Mouse (Mus musculus): ENCODE data around the gene Nde1. TPM values are rescaled to one million over a fixed set of nuclear protein-coding genes. Genes with fewer than 3 reads are reported as not detected.

The Nde1 gene
- polyA plus RNA-seq, 1 experiment from 2014 or later: 153 TPM

GRCm38 (mm10) chr16:14130796-14131195, 32.3 kb upstream of the Nde1 start:
- Histone ChIP-seq H3K27ac (ENCODE audit: low read depth, low read length) (no peak overlapping the region), H3K27me3 (ENCODE audit: control insufficient read depth, insufficient read depth, low read length) (no peaks in the 10 kb centered on the region), H3K36me3 (ENCODE audit: control insufficient read depth, insufficient read depth, low read length) (peaks cover 5% of the 10 kb centered on the region), H3K4me1 (ENCODE audit: control insufficient read depth, insufficient read depth, low read length) (no peaks in the 10 kb centered on the region), H3K9ac (ENCODE audit: low read length) (no peak overlapping the region), H3K9me3 (ENCODE audit: control insufficient read depth, low read length) (no peaks in the 10 kb centered on the region), H3K4me3 (ENCODE audit: low read depth, low read length) (no peak overlapping the region), H3K4me2 (ENCODE audit: low read depth) (no peak overlapping the region)
- WGBS: 95% methylated on average over 7 of the region's 7 CpGs
- DNase-seq (ENCODE audit: low spot score) (no peak), ATAC-seq (ENCODE audit: insufficient read depth, low FRiP score, low TSS enrichment) (no peak)

GRCm38 (mm10) chr16:14131376-14131775, 31.7 kb upstream of the Nde1 start:
- ATAC-seq (ENCODE audit: insufficient read depth, low FRiP score, low TSS enrichment) (no peak), DNase-seq (ENCODE audit: low spot score) (no peak)
- no peaks in the 10 kb centered on the region for H3K9me3 ChIP-seq (ENCODE audit: control insufficient read depth, low read length)
- H3K36me3 ChIP-seq (ENCODE audit: control insufficient read depth, insufficient read depth, low read length): peaks cover 5% of the 10 kb centered on the region
- no peak overlapping the region for H3K27ac ChIP-seq (ENCODE audit: low read depth, low read length)
- WGBS: 89% methylated on average over 3 of the region's 3 CpGs
- no peak overlapping the region for H3K4me2 ChIP-seq (ENCODE audit: low read depth)
- H3K4me3 ChIP-seq (ENCODE audit: low read depth, low read length): no peak overlapping the region
- no peak overlapping the region for H3K9ac ChIP-seq (ENCODE audit: low read length)
- no peaks in the 10 kb centered on the region for H3K27me3 ChIP-seq (ENCODE audit: control insufficient read depth, insufficient read depth, low read length)
- no peaks in the 10 kb centered on the region for H3K4me1 ChIP-seq (ENCODE audit: control insufficient read depth, insufficient read depth, low read length)

- 87% methylated on average over 5 of the region's 5 CpGs for WGBS
- H3K4me1 ChIP-seq (ENCODE audit: control insufficient read depth, insufficient read depth, low read length): no peaks in the 10 kb centered on the region
Observed at GRCm38 (mm10) chr16:14131838-14132237, 31.2 kb upstream of the Nde1 start.

GRCm38 (mm10) chr16:14135014-14135413, 28.1 kb upstream of the Nde1 start:
- H3K27ac ChIP-seq (ENCODE audit: low read depth, low read length): no peak overlapping the region
- DNase-seq (ENCODE audit: low spot score) (no peak), ATAC-seq (ENCODE audit: insufficient read depth, low FRiP score, low TSS enrichment) (no peak)
- H3K4me2 ChIP-seq (ENCODE audit: low read depth): no peak overlapping the region
- no peak overlapping the region for H3K4me3 ChIP-seq (ENCODE audit: low read depth, low read length)
- peaks cover 8% of the 10 kb centered on the region for H3K36me3 ChIP-seq (ENCODE audit: control insufficient read depth, insufficient read depth, low read length)
- H3K27me3 ChIP-seq (ENCODE audit: control insufficient read depth, insufficient read depth, low read length): no peaks in the 10 kb centered on the region
- WGBS: 90% methylated on average over 2 of the region's 2 CpGs
- H3K9ac ChIP-seq (ENCODE audit: low read length): no peak overlapping the region
- no peaks in the 10 kb centered on the region for H3K4me1 ChIP-seq (ENCODE audit: control insufficient read depth, insufficient read depth, low read length)
- H3K9me3 ChIP-seq (ENCODE audit: control insufficient read depth, low read length): no peaks in the 10 kb centered on the region

More at GRCm38 (mm10) chr16:14131838-14132237, 31.2 kb upstream of the Nde1 start:
- ATAC-seq (ENCODE audit: insufficient read depth, low FRiP score, low TSS enrichment) (no peak), DNase-seq (ENCODE audit: low spot score) (no peak)
- Histone ChIP-seq H3K9me3 (ENCODE audit: control insufficient read depth, low read length) (no peaks in the 10 kb centered on the region), H3K9ac (ENCODE audit: low read length) (no peak overlapping the region), H3K27ac (ENCODE audit: low read depth, low read length) (no peak overlapping the region), H3K4me3 (ENCODE audit: low read depth, low read length) (no peak overlapping the region), H3K4me2 (ENCODE audit: low read depth) (no peak overlapping the region), H3K27me3 (ENCODE audit: control insufficient read depth, insufficient read depth, low read length) (no peaks in the 10 kb centered on the region), H3K36me3 (ENCODE audit: control insufficient read depth, insufficient read depth, low read length) (peaks cover 5% of the 10 kb centered on the region)

- 86% methylated on average over 1 of the region's 1 CpGs for WGBS
- H3K4me1 ChIP-seq (ENCODE audit: control insufficient read depth, insufficient read depth, low read length): no peaks in the 10 kb centered on the region
- no peak overlapping the region for H3K4me3 ChIP-seq (ENCODE audit: low read depth, low read length)
- ATAC-seq (ENCODE audit: insufficient read depth, low FRiP score, low TSS enrichment) (no peak), DNase-seq (ENCODE audit: low spot score) (no peak)
- H3K9me3 ChIP-seq (ENCODE audit: control insufficient read depth, low read length): no peaks in the 10 kb centered on the region
- H3K27me3 ChIP-seq (ENCODE audit: control insufficient read depth, insufficient read depth, low read length): no peaks in the 10 kb centered on the region
- H3K27ac ChIP-seq (ENCODE audit: low read depth, low read length): no peak overlapping the region
- peaks cover 9% of the 10 kb centered on the region for H3K36me3 ChIP-seq (ENCODE audit: control insufficient read depth, insufficient read depth, low read length)
- no peak overlapping the region for H3K4me2 ChIP-seq (ENCODE audit: low read depth)
- no peak overlapping the region for H3K9ac ChIP-seq (ENCODE audit: low read length)
Observed at GRCm38 (mm10) chr16:14137976-14138561, 25.0 kb upstream of the Nde1 start.

- Histone ChIP-seq H3K36me3 (ENCODE audit: control insufficient read depth, insufficient read depth, low read length) (peaks cover 9% of the 10 kb centered on the region), H3K4me3 (ENCODE audit: low read depth, low read length) (no peak overlapping the region)
- DNase-seq (ENCODE audit: low spot score): no peak
Observed at GRCm38 (mm10) chr16:14139106-14139505, 24.0 kb upstream of the Nde1 start.

GRCm38 (mm10) chr16:14143298-14143697, 19.8 kb upstream of the Nde1 start:
- Histone ChIP-seq H3K36me3 (ENCODE audit: control insufficient read depth, insufficient read depth, low read length) (peaks cover 16% of the 10 kb centered on the region), H3K9me3 (ENCODE audit: control insufficient read depth, low read length) (no peaks in the 10 kb centered on the region), H3K9ac (ENCODE audit: low read length) (no peak overlapping the region), H3K4me1 (ENCODE audit: control insufficient read depth, insufficient read depth, low read length) (no peaks in the 10 kb centered on the region), H3K27me3 (ENCODE audit: control insufficient read depth, insufficient read depth, low read length) (no peaks in the 10 kb centered on the region), H3K4me2 (ENCODE audit: low read depth) (no peak overlapping the region), H3K4me3 (ENCODE audit: low read depth, low read length) (no peak overlapping the region), H3K27ac (ENCODE audit: low read depth, low read length) (no peak overlapping the region)
- ATAC-seq (ENCODE audit: insufficient read depth, low FRiP score, low TSS enrichment) (no peak), DNase-seq (ENCODE audit: low spot score) (no peak)
- 94% methylated on average over 3 of the region's 3 CpGs for WGBS

More at GRCm38 (mm10) chr16:14139106-14139505, 24.0 kb upstream of the Nde1 start:
- H3K27ac ChIP-seq (ENCODE audit: low read depth, low read length): no peak overlapping the region
- no peak overlapping the region for H3K4me2 ChIP-seq (ENCODE audit: low read depth)
- no peak for ATAC-seq (ENCODE audit: insufficient read depth, low FRiP score, low TSS enrichment)
- H3K27me3 ChIP-seq (ENCODE audit: control insufficient read depth, insufficient read depth, low read length): no peaks in the 10 kb centered on the region
- no peak overlapping the region for H3K9ac ChIP-seq (ENCODE audit: low read length)
- H3K4me1 ChIP-seq (ENCODE audit: control insufficient read depth, insufficient read depth, low read length): no peaks in the 10 kb centered on the region
- no peaks in the 10 kb centered on the region for H3K9me3 ChIP-seq (ENCODE audit: control insufficient read depth, low read length)

GRCm38 (mm10) chr16:14147712-14148111, 15.4 kb upstream of the Nde1 start:
- ATAC-seq (ENCODE audit: insufficient read depth, low FRiP score, low TSS enrichment): no peak
- H3K4me1 ChIP-seq (ENCODE audit: control insufficient read depth, insufficient read depth, low read length): no peaks in the 10 kb centered on the region
- H3K27ac ChIP-seq (ENCODE audit: low read depth, low read length): no peak overlapping the region
- peaks cover 18% of the 10 kb centered on the region for H3K36me3 ChIP-seq (ENCODE audit: control insufficient read depth, insufficient read depth, low read length)
- H3K27me3 ChIP-seq (ENCODE audit: control insufficient read depth, insufficient read depth, low read length): no peaks in the 10 kb centered on the region
- DNase-seq (ENCODE audit: low spot score): no peak
- no peak overlapping the region for H3K4me2 ChIP-seq (ENCODE audit: low read depth)
- no peaks in the 10 kb centered on the region for H3K9me3 ChIP-seq (ENCODE audit: control insufficient read depth, low read length)
- H3K9ac ChIP-seq (ENCODE audit: low read length): no peak overlapping the region
- H3K4me3 ChIP-seq (ENCODE audit: low read depth, low read length): no peak overlapping the region

- Histone ChIP-seq H3K4me3 (ENCODE audit: low read depth, low read length) (no peak overlapping the region), H3K9me3 (ENCODE audit: control insufficient read depth, low read length) (no peaks in the 10 kb centered on the region), H3K36me3 (ENCODE audit: control insufficient read depth, insufficient read depth, low read length) (peaks cover 7% of the 10 kb centered on the region; the same call in 1 of the 2 replicates), H3K4me2 (ENCODE audit: low read depth) (no peak overlapping the region), H3K27me3 (ENCODE audit: control insufficient read depth, insufficient read depth, low read length) (no peaks in the 10 kb centered on the region), H3K9ac (ENCODE audit: low read length) (no peak overlapping the region), H3K4me1 (ENCODE audit: control insufficient read depth, insufficient read depth, low read length) (no peaks in the 10 kb centered on the region), H3K27ac (ENCODE audit: low read depth, low read length) (no peak overlapping the region)
- DNase-seq (ENCODE audit: low spot score) (no peak), ATAC-seq (ENCODE audit: insufficient read depth, low FRiP score, low TSS enrichment) (no peak)
- WGBS: 95% methylated on average over 4 of the region's 4 CpGs
Observed at GRCm38 (mm10) chr16:14151718-14152117, 11.4 kb upstream of the Nde1 start.

Measured in neural tube, embryonic 11.5 days (tissue).